Mouse (Mus musculus): Measurements from ENCODE around the gene Elmo1. TPM values are rescaled to one million over a fixed set of nuclear protein-coding genes. Genes with fewer than 3 reads are reported as not detected.

The Elmo1 gene
- total and polyA plus RNA-seq, 3 experiments = 5.2 to 7.6 TPM; not detected in 1

GRCm38 (mm10) chr13:20323478-20323877 is 233.1 kb downstream of the Elmo1 start:
- TF ChIP-seq EP300 (IDR thresholded peaks at IDR 0.05; ENCODE audit: low read depth in 1 of 2, low read length in 2 of 2) (no peak), GABPA (IDR thresholded peaks at IDR 0.05; ENCODE audit: low read depth, low read length) (no peak), RAD21 (IDR thresholded peaks at IDR 0.05; ENCODE audit: low read depth, low read length) (no peak), ELF1 (IDR thresholded peaks at IDR 0.05; ENCODE audit: low read depth, low read length) (no peak), KAT2A (conservative IDR thresholded peaks at IDR 0.05; ENCODE audit: low read depth, low read length) (no peak), TCF12 (IDR thresholded peaks at IDR 0.05; ENCODE audit: low read depth, low read length) (no peak), SMC3 (IDR thresholded peaks at IDR 0.05; ENCODE audit: low read depth, low read length) (no peak), CHD1 (IDR thresholded peaks at IDR 0.05; ENCODE audit: low read depth, low read length) (no peak), JUND (IDR thresholded peaks at IDR 0.05; ENCODE audit: low read depth, low read length) (no peak), MAFK (IDR thresholded peaks at IDR 0.05; ENCODE audit: borderline replicate concordance, low read depth, low read length) (no peak)

GRCm38 (mm10) chr13:20327064-20327463 is 236.7 kb downstream of the Elmo1 start:
- H3K4me3 ChIP-seq (ENCODE audit: control insufficient read depth in 1 of 2, insufficient read depth in 1 of 2, low read depth in 2 of 2, low read length in 2 of 2) = no peak overlapping the region
- H3K36me3 ChIP-seq (ENCODE audit: control insufficient read depth in 1 of 2, insufficient read depth in 2 of 2, low read length in 2 of 2) = no peaks in the 10 kb centered on the region
- TF ChIP-seq ZMIZ1 (IDR thresholded peaks at IDR 0.05; ENCODE audit: low read depth, low read length) (no peak), ZKSCAN1 (IDR thresholded peaks at IDR 0.05; ENCODE audit: low read depth, low read length) (no peak), POLR2A (IDR thresholded peaks at IDR 0.05; ENCODE audit: control insufficient read depth in 1 of 2, insufficient read depth in 1 of 2, low read depth in 1 of 2, low read length in 2 of 2, poor library complexity in 1 of 2) (no peak), MYB (IDR thresholded peaks at IDR 0.05; ENCODE audit: low read depth, low read length) (no peak), MAZ (IDR thresholded peaks at IDR 0.05; ENCODE audit: low read depth, low read length) (no peak), SMC3 (IDR thresholded peaks at IDR 0.05; ENCODE audit: low read depth, low read length) (no peak), POLR2AphosphoS2 (IDR thresholded peaks at IDR 0.05; ENCODE audit: low read length) (no peak), MXI1 (IDR thresholded peaks at IDR 0.05; ENCODE audit: low read depth, low read length) (no peak)
- no peak overlapping the region for H3K9ac ChIP-seq (ENCODE audit: control insufficient read depth, low read depth, low read length, poor library complexity, severe bottlenecking)
- no peaks in the 10 kb centered on the region for H3K4me1 ChIP-seq (ENCODE audit: control insufficient read depth in 1 of 2, insufficient read depth in 2 of 2, low read length in 2 of 2)
- H3K9me3 ChIP-seq (replicated peaks; ENCODE audit: insufficient read depth, low read length) = no peaks in the 10 kb centered on the region
- no peak for DNase-seq (ENCODE audit: low read depth, low spot score)
- H3K27me3 ChIP-seq (ENCODE audit: control insufficient read depth in 1 of 2, insufficient read depth in 2 of 2, low read length in 2 of 2) = no peaks in the 10 kb centered on the region
- H3K27ac ChIP-seq (ENCODE audit: control insufficient read depth, low read depth, low read length) = no peak overlapping the region
- H3K79me2 ChIP-seq (ENCODE audit: control insufficient read depth, insufficient read depth, low read length, poor library complexity) = no peaks in the 10 kb centered on the region

More at GRCm38 (mm10) chr13:20323478-20323877, 233.1 kb downstream of the Elmo1 start:
- no peaks in the 10 kb centered on the region for H3K79me2 ChIP-seq (ENCODE audit: control insufficient read depth, insufficient read depth, low read length, poor library complexity)
- no peaks in the 10 kb centered on the region for H3K36me3 ChIP-seq (ENCODE audit: control insufficient read depth in 1 of 2, insufficient read depth in 2 of 2, low read length in 2 of 2)
- no peaks in the 10 kb centered on the region for H3K27me3 ChIP-seq (ENCODE audit: control insufficient read depth in 1 of 2, insufficient read depth in 2 of 2, low read length in 2 of 2)
- no peak overlapping the region for H3K9ac ChIP-seq (ENCODE audit: control insufficient read depth, low read depth, low read length, poor library complexity, severe bottlenecking)
- no peak overlapping the region for H3K27ac ChIP-seq (ENCODE audit: control insufficient read depth, low read depth, low read length)
- no peaks in the 10 kb centered on the region for H3K9me3 ChIP-seq (replicated peaks; ENCODE audit: insufficient read depth, low read length)
- no peaks in the 10 kb centered on the region for H3K4me1 ChIP-seq (ENCODE audit: control insufficient read depth in 1 of 2, insufficient read depth in 2 of 2, low read length in 2 of 2)
- no peak for DNase-seq (ENCODE audit: low read depth, low spot score)
- no peak overlapping the region for H3K4me3 ChIP-seq (ENCODE audit: control insufficient read depth in 1 of 2, insufficient read depth in 1 of 2, low read depth in 2 of 2, low read length in 2 of 2)
